Mouse (Mus musculus) neural tube, embryonic 14.5 days (tissue): ENCODE measurements at regions not wholly inside any gene's neighbourhood (a gene's known extent, or its start where the extent isn't known, plus 50 kb on each side); places are given as distances from the start of the nearest gene placed in this dataset.

ENCODE experiments used
- ATAC-seq: fragments of 200-750 bp; cut with Nextera tagmentation; 2 replicates; pipeline ENCODE4 v1.8.0; 2017; ENCODE audit warnings: low read depth, mild to moderate bottlenecking, moderate TSS enrichment, moderate library complexity
- H3K27ac ChIP-seq: fragments of 300-500 bp; sonication (generic); 2 replicates; pipeline ENCODE4 v1.5.1; 2014; ENCODE audit warnings: low read depth, mild to moderate bottlenecking, control low read depth, low read length, moderate library complexity, mixed read lengths
- H3K27me3 ChIP-seq: fragments of 300-500 bp; sonication (generic); 2 replicates; pipeline ENCODE4 v1.6.1; 2014; ENCODE audit warnings: low read length; ENCODE audit not compliant: control insufficient read depth, insufficient read depth
- H3K36me3 ChIP-seq: fragments of 300-500 bp; sonication (generic); 2 replicates; pipeline ENCODE4 v1.6.1; 2014; ENCODE audit warnings: low read length, mixed read lengths; ENCODE audit not compliant: control insufficient read depth, insufficient read depth
- H3K4me1 ChIP-seq: fragments of 300-500 bp; sonication (generic); 2 replicates; pipeline ENCODE4 v1.6.1; 2014; ENCODE audit warnings: low read length; ENCODE audit not compliant: control insufficient read depth, insufficient read depth
- H3K4me2 ChIP-seq: fragments of 300-500 bp; sonication (generic); 2 replicates; pipeline ENCODE4 v1.6.1; 2014; ENCODE audit warnings: mild to moderate bottlenecking, low read depth, low read length, control low read depth
- H3K4me3 ChIP-seq: fragments of 300-500 bp; sonication (generic); 2 replicates; pipeline ENCODE4 v1.5.1; 2014; ENCODE audit warnings: low read depth, low read length, control low read depth, mixed read lengths
- H3K9ac ChIP-seq: fragments of 300-500 bp; sonication (generic); replicated peaks from 2 replicates; pipeline ENCODE4 v1.6.1; 2014; ENCODE audit warnings: low read depth, mild to moderate bottlenecking, control low read depth, low read length, mixed read lengths
- H3K9me3 ChIP-seq: fragments of 300-500 bp; sonication (generic); 2 replicates; pipeline ENCODE4 v1.6.1; 2016; ENCODE audit warnings: low read length; ENCODE audit not compliant: control insufficient read depth
- WGBS: fragments of 180-500 bp; shearing (Covaris S2); extraction: QIAGEN DNeasy Blood & Tissue Kit; methylation state at CpG from one replicate; pipeline ENCODE4 v1.1.7; 2014; 5-methylcytosine and 5-hydroxymethylcytosine counted together

DNA sequence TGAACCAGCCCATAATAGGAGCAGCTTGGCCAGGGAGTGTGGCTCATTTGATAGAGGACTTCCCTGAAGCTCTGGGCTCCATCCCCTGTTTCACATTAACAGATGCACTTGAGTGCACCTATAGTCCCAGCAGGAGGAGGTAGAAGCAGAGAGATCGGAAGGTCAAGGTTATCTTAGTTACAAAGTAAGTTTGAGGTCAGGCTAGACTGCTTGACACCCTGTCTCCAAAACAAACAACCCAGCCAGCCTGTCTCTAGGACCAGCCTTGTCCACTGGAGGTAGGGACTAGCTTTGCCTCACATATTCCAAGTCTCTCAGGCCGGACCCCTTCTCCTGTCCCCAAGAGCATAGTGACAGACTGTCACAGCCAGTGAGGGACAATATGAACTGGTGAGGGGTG is 88.9 kb upstream of the Ptpn1 start:
- H3K27ac ChIP-seq = no peak overlapping the region
- 92% methylated on average over 2 of the region's 2 CpGs for WGBS

DNA sequence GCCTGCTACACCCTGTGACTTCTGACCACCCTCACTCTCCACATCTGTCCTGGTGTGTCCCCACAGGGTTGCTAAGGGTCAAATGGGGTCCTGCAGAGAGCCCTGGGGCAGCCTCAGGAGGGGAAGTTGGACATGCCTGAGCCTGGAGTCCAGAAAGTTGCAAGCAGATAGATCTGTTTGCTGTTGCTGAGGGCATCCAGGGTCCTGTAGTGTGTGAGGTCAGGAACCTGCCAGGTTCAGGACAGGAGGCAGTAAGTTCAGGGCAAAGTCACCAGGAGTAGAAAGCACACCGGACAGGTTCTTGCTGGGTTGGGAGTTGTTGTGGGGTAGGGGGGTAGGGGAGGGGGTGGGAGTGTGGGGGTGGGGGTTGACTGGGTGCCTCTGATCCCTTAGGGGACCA is 89.4 kb upstream of the Ptpn1 start:
- H3K4me2 ChIP-seq = no peak overlapping the region
- ATAC-seq = no peak
- H3K4me1 ChIP-seq = no peaks in the 10 kb centered on the region
- H3K27ac ChIP-seq = no peak overlapping the region
- no peak overlapping the region for H3K9ac ChIP-seq
- no peaks in the 10 kb centered on the region for H3K27me3 ChIP-seq
- 89% methylated on average over 1 of the region's 1 CpGs for WGBS
- no peak overlapping the region for H3K4me3 ChIP-seq
- H3K9me3 ChIP-seq = no peaks in the 10 kb centered on the region
- no peaks in the 10 kb centered on the region for H3K36me3 ChIP-seq

More for the DNA sequence above, 88.9 kb upstream of the Ptpn1 start:
- Histone ChIP-seq H3K9ac (no peak overlapping the region), H3K4me1 (no peaks in the 10 kb centered on the region), H3K4me3 (no peak overlapping the region), H3K9me3 (no peaks in the 10 kb centered on the region), H3K27me3 (no peaks in the 10 kb centered on the region), H3K4me2 (no peak overlapping the region), H3K36me3 (no peaks in the 10 kb centered on the region)
- no peak for ATAC-seq

DNA sequence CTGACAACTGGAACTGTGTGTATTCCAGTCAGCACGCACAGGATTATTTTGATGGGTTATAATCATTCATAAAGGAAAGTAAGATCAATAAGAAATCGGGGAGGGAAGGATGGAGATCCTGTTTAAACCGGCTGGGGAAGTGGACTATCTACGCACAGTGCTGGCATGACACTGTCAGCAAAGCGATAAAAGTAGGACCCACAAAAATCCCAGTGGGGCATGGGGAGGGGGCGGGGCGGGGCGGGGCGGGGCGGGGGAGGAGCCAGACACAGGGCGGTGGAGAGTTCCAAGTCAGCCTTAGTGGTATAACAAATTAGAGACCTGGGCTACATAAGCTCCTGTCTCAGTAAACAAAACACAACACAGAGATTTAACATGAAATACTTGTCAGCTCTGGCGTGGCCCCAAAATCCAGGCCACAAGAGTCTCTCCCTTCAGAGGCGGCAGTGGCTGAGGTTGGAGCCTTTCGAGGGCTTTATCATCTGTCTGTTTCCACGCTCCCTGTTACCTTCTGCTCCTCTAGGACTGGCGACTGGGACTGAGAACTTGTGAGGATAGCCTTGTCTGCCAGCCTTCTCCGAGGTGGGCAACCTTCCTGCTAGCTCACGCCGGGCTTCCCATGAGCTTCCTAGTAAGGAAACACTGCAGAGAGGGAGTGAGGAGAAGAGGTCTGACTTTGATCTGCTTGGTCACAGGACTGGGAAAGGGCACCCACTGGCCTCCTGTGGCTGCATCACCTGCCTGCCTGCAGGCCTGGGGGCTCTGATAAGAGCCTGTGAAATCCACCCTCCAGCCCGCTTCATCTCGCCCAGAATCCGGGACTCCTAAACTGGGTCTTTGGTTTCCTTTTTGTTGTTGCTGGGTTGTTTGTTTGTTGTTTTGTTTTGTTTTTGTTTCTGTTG is 90.3 kb upstream of the Ptpn1 start:
- Histone ChIP-seq H3K4me2 (no peak overlapping the region), H3K27me3 (no peaks in the 10 kb centered on the region), H3K9me3 (no peaks in the 10 kb centered on the region), H3K36me3 (no peaks in the 10 kb centered on the region), H3K9ac (no peak overlapping the region), H3K4me3 (no peak overlapping the region), H3K4me1 (no peaks in the 10 kb centered on the region), H3K27ac (no peak overlapping the region)
- WGBS = 40% methylated on average over 22 of the region's 22 CpGs
- ATAC-seq = no peak

DNA sequence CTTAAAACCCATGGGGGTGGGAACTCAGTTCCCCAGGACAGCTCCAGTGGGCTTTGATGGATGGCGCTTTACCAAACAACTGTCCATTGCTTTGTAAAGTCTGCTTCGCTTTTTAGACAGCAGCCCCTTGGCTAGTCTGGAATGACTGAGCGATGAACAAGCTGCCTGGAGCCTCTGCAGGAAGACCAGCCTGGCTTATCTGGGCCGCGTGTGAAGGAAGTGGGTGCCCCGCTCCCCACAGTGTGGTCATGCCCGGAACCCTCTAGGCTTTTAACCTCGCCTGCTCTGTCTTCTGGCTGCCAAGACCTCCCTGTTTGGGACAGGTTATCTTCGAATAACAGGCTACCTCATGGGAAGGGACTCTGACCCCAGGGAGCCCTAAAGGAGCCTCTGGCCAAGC is 91.5 kb upstream of the Ptpn1 start:
- H3K9me3 ChIP-seq = no peaks in the 10 kb centered on the region
- H3K27me3 ChIP-seq = no peaks in the 10 kb centered on the region
- no peak overlapping the region for H3K4me3 ChIP-seq
- H3K27ac ChIP-seq = no peak overlapping the region
- H3K36me3 ChIP-seq = no peaks in the 10 kb centered on the region
- no peak overlapping the region for H3K9ac ChIP-seq
- WGBS = 87% methylated on average over 9 of the region's 9 CpGs
- H3K4me2 ChIP-seq = no peak overlapping the region
- ATAC-seq = no peak
- H3K4me1 ChIP-seq = no peaks in the 10 kb centered on the region

DNA sequence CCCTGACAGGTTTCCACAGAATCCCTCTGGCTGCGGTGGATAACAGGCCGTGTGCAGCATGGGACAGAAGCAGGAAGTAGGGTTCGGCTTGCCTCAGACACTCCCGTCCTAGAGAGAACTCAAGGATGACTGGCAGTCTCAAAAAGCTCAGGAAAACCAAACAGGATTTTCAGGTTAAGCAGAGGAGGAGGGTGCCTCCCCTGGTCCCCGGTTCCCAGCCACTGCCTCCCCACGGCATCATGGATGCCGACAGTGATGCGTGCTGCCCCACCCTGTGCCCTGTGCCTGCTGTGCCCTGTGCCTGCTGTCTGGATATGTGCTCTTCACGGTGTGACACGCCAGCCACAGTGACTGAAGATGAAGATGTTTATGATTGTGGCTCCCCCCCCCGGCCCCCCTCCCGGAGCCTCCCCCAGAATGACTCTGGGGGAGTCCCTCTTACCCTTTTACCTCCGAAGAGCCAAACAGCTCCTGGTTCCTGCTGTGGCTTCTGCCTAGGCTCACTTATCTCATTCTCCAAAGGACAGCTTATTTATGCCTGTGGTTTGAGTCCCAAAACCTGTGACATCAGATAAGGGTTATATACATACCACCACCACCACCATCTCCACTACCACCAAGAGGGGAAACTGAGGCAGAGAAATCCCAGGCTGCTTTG is 92.4 kb upstream of the Ptpn1 start:
- H3K27me3 ChIP-seq = no peaks in the 10 kb centered on the region
- H3K36me3 ChIP-seq = no peaks in the 10 kb centered on the region
- H3K27ac ChIP-seq = no peak overlapping the region
- no peaks in the 10 kb centered on the region for H3K4me1 ChIP-seq
- no peak overlapping the region for H3K4me3 ChIP-seq
- 74% methylated on average over 13 of the region's 13 CpGs for WGBS
- H3K4me2 ChIP-seq = no peak overlapping the region
- H3K9me3 ChIP-seq = no peaks in the 10 kb centered on the region
- no peak overlapping the region for H3K9ac ChIP-seq
- ATAC-seq = no peak

DNA sequence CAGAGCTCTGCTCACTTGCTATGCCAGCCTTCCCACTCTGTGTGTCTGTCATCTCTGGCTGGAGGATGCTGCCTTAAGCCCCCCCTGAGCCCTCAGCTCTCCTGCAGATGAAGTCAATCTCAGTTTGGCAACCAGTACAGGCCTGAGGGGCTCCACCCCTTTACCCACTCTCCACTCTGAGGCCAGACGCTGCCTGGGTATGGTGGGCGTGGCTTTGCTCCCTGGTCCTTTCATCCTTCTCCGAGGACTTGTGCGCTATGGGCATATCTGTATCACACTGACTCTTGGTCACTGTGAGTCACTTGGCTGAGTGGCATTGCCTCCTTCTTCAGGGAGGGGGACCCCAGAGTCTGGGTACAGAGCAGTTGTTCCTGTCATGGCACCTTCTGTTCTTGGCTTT is 94.3 kb upstream of the Ptpn1 start:
- H3K9me3 ChIP-seq = no peaks in the 10 kb centered on the region
- 53% methylated on average over 4 of the region's 4 CpGs for WGBS
- H3K4me3 ChIP-seq = no peak overlapping the region
- no peaks in the 10 kb centered on the region for H3K36me3 ChIP-seq
- no peak for ATAC-seq
- H3K27ac ChIP-seq = no peak overlapping the region
- H3K27me3 ChIP-seq = no peaks in the 10 kb centered on the region
- peaks cover 9% of the 10 kb centered on the region; the same call in 1 of the 2 replicates for H3K4me1 ChIP-seq
- no peak overlapping the region for H3K9ac ChIP-seq
- no peak overlapping the region for H3K4me2 ChIP-seq

DNA sequence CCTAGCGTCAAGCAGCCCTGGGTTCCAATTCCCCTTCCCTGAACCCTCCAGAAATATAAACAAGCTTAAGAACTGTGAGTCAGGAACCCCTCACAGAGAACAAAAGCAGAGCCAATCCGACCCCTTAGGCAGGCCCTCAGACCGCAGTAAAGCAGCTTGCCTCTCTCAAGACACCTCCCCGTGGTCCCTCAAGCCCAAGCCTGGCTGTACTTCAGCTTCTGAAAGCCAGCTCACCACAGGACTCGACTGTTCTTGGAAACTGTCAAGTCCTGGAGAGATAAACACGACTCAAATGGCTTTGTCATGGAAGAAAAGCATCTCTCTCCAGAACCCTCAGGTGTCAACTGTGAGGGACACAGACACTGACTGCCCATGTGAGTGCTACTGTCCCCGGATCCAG is 95.2 kb upstream of the Ptpn1 start:
- Histone ChIP-seq H3K27ac (no peak overlapping the region), H3K36me3 (no peaks in the 10 kb centered on the region), H3K9ac (no peak overlapping the region), H3K9me3 (no peaks in the 10 kb centered on the region), H3K27me3 (no peaks in the 10 kb centered on the region), H3K4me1 (peaks cover 9% of the 10 kb centered on the region; the same call in 1 of the 2 replicates), H3K4me2 (no peak overlapping the region), H3K4me3 (no peak overlapping the region)
- ATAC-seq = no peak
- WGBS = 44% methylated on average over 7 of the region's 7 CpGs

DNA sequence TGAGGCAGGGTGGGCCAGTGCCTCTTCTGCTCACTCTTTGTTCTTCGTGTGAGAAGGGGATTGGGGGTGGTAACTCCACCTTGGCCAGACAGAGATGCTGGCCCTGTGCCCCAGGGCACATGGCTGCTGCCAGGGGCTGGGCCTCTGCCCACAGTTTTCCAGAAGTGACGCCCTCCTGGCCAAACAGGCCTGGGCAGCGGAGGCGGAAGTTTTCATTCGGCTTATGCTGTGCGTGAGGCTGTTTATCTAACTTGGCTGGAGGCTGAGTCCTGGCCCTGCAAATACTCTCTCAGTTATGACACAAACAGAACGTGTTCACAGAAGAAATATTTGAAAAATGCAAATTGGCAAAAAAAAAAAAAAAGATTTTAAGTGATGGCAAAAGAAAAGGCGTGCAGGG is 97.3 kb upstream of the Ptpn1 start:
- Histone ChIP-seq H3K4me3 (no peak overlapping the region), H3K4me1 (peaks cover 9% of the 10 kb centered on the region; the same call in 1 of the 2 replicates), H3K27me3 (no peaks in the 10 kb centered on the region), H3K9me3 (no peaks in the 10 kb centered on the region), H3K4me2 (no peak overlapping the region), H3K27ac (no peak overlapping the region), H3K36me3 (no peaks in the 10 kb centered on the region), H3K9ac (no peak overlapping the region)
- ATAC-seq = no peak
- 80% methylated on average over 8 of the region's 8 CpGs for WGBS

DNA sequence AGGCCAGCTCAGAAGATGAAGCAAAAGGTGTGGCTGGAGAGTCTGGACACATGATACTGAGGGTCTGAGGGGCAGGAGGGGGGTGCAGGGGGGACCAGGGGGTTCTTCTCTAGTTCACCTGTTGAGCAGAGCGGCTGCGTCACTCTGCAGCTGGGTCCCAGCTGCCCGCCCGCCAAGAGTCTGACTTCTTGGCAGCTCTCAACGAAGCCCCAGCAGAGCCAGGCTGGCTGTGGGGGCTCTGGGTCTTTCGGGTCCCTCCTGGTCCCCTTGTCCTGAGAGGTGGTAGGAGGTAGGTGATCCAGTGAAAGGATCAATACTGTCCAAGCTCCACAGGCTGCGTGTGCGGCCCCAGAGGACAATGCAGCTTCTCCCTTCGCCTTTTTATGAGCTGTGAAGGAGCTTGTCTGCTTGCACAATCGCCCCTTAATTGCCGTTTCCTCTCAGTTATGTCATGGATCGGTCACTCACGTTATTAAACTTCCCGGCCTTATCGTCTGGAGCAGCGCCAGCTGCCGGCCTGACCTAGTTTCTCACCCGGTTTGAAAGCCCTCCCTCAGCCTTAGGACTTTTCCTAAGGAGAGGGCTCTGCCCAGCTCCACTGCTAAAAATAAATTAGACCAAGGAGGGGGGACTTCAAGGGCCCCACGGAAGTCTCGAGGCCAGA is 98.4 kb upstream of the Ptpn1 start:
- Histone ChIP-seq H3K9me3 (no peaks in the 10 kb centered on the region), H3K9ac (no peak overlapping the region), H3K36me3 (no peaks in the 10 kb centered on the region), H3K27me3 (no peaks in the 10 kb centered on the region), H3K4me2 (no peak overlapping the region), H3K4me3 (no peak overlapping the region), H3K27ac (no peak overlapping the region), H3K4me1 (peaks cover 9% of the 10 kb centered on the region; the same call in 1 of the 2 replicates)
- peak; percentile 34; the same call in 1 of the 2 replicates for ATAC-seq
- 17% methylated on average over 20 of the region's 20 CpGs for WGBS
